Mouse (Mus musculus) gastrocnemius, adult 18-20 months (tissue): ENCODE measurements at regions not wholly inside any gene's neighbourhood (a gene's known extent, or its start where the extent isn't known, plus 50 kb on each side); places are given as distances from the start of the nearest gene placed in this dataset.

Experiments used
- DNase-seq: peaks from one replicate; pipeline ENCODE4 v3.0.0; 2021; ENCODE audit warnings: low spot score

GRCm38 (mm10) chr12:109952933-109953332 lies 325.9 kb upstream of the Dio3 start:
- no peak for DNase-seq

GRCm38 (mm10) chr12:109957305-109957704 lies 321.6 kb upstream of the Dio3 start:
- no peak for DNase-seq

- DNase-seq: peak; percentile 62
Measured at GRCm38 (mm10) chr12:109958357-109959085, 320.3 kb upstream of the Dio3 start.

- DNase-seq: no peak
Measured at GRCm38 (mm10) chr12:109966776-109967175, 312.1 kb upstream of the Dio3 start.

GRCm38 (mm10) chr12:109968303-109968702 lies 310.6 kb upstream of the Dio3 start:
- no peak for DNase-seq

GRCm38 (mm10) chr12:109971508-109971907 lies 307.4 kb upstream of the Dio3 start:
- no peak for DNase-seq

- DNase-seq: no peak
Measured at GRCm38 (mm10) chr12:109972366-109973015, 306.4 kb upstream of the Dio3 start.

- DNase-seq: no peak
Measured at GRCm38 (mm10) chr12:109973598-109973997, 305.3 kb upstream of the Dio3 start.

- DNase-seq: no peak
Measured at GRCm38 (mm10) chr12:109975176-109975972, 303.5 kb upstream of the Dio3 start.

- DNase-seq: no peak
Measured at GRCm38 (mm10) chr12:109984651-109985050, 294.2 kb upstream of the Dio3 start.

- DNase-seq: no peak
Measured at GRCm38 (mm10) chr12:109993410-109993809, 285.5 kb upstream of the Dio3 start.

GRCm38 (mm10) chr12:110002717-110003116 lies 276.2 kb upstream of the Dio3 start:
- DNase-seq: no peak

- DNase-seq: no peak
Measured at GRCm38 (mm10) chr12:110009136-110009535, 269.7 kb upstream of the Dio3 start.

- DNase-seq: peak; percentile 56
Measured at GRCm38 (mm10) chr12:110020541-110021470, 258.1 kb upstream of the Dio3 start.

- no peak for DNase-seq
Measured at GRCm38 (mm10) chr12:110021690-110022089, 257.2 kb upstream of the Dio3 start.

- no peak for DNase-seq
Measured at GRCm38 (mm10) chr12:110022631-110023030, 256.2 kb upstream of the Dio3 start.

- no peak for DNase-seq
Measured at GRCm38 (mm10) chr12:110023192-110024101, 255.4 kb upstream of the Dio3 start.

- DNase-seq: no peak
Measured at GRCm38 (mm10) chr12:110024295-110024694, 254.6 kb upstream of the Dio3 start.

- DNase-seq: no peak
Measured at GRCm38 (mm10) chr12:110025171-110025570, 253.7 kb upstream of the Dio3 start.
